Mouse (Mus musculus) hindbrain, embryonic 12.5 days (tissue): ENCODE measurements around the gene Nup93. TPM values are rescaled to one million over a fixed set of nuclear protein-coding genes. Genes with fewer than 3 reads are reported as not detected.

ENCODE experiments used
- ATAC-seq: fragments of 200-750 bp; cut with Nextera tagmentation; 2 replicates; pipeline ENCODE4 v1.8.0; 2017; ENCODE audit warnings: moderate TSS enrichment; ENCODE audit not compliant: low FRiP score
- H3K27ac ChIP-seq: fragments of 300-500 bp; sonication (generic); 2 replicates; pipeline ENCODE4 v1.5.1; 2016; ENCODE audit warnings: mild to moderate bottlenecking
- H3K27me3 ChIP-seq: fragments of 300-500 bp; sonication (generic); 2 replicates; pipeline ENCODE4 v1.6.1; 2016; ENCODE audit warnings: mild to moderate bottlenecking
- H3K36me3 ChIP-seq: fragments of 300-500 bp; sonication (generic); 2 replicates; pipeline ENCODE4 v1.6.1; 2016; ENCODE audit warnings: mild to moderate bottlenecking
- H3K4me1 ChIP-seq: fragments of 300-500 bp; sonication (generic); 2 replicates; pipeline ENCODE4 v1.6.1; 2016
- H3K4me2 ChIP-seq: fragments of 300-500 bp; sonication (generic); replicated peaks from 2 replicates; pipeline ENCODE4 v1.6.1; 2016; ENCODE audit warnings: mild to moderate bottlenecking
- H3K4me3 ChIP-seq: fragments of 300-500 bp; sonication (generic); 2 replicates; pipeline ENCODE4 v1.5.1; 2016; ENCODE audit warnings: mild to moderate bottlenecking
- H3K9ac ChIP-seq: fragments of 300-500 bp; sonication (generic); 2 replicates; pipeline ENCODE4 v1.6.1; 2016; ENCODE audit warnings: mild to moderate bottlenecking, moderate library complexity
- H3K9me3 ChIP-seq: fragments of 300-500 bp; sonication (generic); replicated peaks from 2 replicates; pipeline ENCODE4 v1.6.1; 2016; ENCODE audit warnings: mild to moderate bottlenecking
- WGBS: fragments of 180-500 bp; shearing (Covaris S2); methylation state at CpG from one replicate; pipeline ENCODE4 v1.1.7; 2016; 5-methylcytosine and 5-hydroxymethylcytosine counted together
- polyA plus RNA-seq: library from polyadenylated mRNA; unstranded; fragments of >200 nt; fragmentation: Nextera tagmentation; extraction: Ambion mirVana; gene quantifications from 2 replicates; pipeline ENCODE4 v1.2.1, GENCODE M21; 2016

Nup93 gene
- polyA plus RNA-seq, 1 experiment from 2014 or later = 80.4 TPM

DNA sequence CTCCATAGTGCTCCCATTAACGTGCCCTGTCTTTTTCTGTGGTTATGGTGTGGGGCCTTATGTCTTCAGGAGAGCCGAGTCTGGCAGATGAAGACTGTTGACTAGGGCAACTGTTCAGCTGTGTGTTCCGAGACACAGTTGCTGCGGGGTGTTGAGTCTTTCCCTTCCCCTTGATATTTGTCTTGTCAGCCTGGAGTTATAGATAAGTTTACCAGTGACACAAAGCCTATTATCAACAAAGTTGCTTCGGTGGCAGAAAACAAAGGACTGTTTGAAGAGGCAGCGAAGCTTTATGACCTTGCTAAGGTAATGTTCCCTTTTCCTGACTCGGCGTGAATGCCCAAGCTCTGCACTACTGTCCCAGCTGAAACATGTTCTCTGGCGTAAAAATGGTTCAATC is 93.3 kb downstream of the Nup93 start:
- peaks cover 86% of the 10 kb centered on the region for H3K36me3 ChIP-seq

DNA sequence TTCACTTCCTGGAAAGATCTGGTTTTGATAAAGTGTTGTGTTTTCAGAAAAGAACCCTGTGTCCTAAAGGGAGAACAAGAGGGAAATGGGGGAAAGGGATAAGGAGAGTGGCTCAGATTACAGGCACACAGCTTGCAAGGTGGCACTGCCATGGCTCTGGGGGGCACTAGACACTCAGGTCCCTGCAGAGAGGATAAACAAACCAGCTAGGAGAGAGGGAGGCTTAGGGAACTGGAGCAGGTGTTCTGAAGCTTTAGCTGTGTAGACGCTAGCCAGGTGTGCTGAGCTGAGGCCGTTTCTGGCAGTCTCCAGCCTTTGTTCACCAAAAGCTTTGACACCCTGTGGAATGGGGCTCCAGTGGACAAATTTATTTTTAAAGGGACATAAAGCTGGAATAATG is 99.7 kb downstream of the Nup93 start:
- Histone ChIP-seq H3K27ac (no peak overlapping the region), H3K9ac (no peak overlapping the region), H3K4me1 (no peaks in the 10 kb centered on the region), H3K4me2 (no peak overlapping the region), H3K4me3 (no peak overlapping the region), H3K9me3 (no peaks in the 10 kb centered on the region), H3K27me3 (no peaks in the 10 kb centered on the region), H3K36me3 (peaks cover 37% of the 10 kb centered on the region)
- 81% methylated on average over 2 of the region's 2 CpGs for WGBS
- no peak for ATAC-seq

More for the DNA sequence above, 93.3 kb downstream of the Nup93 start:
- Histone ChIP-seq H3K9me3 (no peaks in the 10 kb centered on the region), H3K4me2 (no peak overlapping the region), H3K9ac (no peak overlapping the region), H3K27me3 (no peaks in the 10 kb centered on the region), H3K4me3 (no peak overlapping the region), H3K4me1 (no peaks in the 10 kb centered on the region), H3K27ac (no peak overlapping the region)
- no peak for ATAC-seq
- WGBS = 93% methylated on average over 9 of the region's 9 CpGs

DNA sequence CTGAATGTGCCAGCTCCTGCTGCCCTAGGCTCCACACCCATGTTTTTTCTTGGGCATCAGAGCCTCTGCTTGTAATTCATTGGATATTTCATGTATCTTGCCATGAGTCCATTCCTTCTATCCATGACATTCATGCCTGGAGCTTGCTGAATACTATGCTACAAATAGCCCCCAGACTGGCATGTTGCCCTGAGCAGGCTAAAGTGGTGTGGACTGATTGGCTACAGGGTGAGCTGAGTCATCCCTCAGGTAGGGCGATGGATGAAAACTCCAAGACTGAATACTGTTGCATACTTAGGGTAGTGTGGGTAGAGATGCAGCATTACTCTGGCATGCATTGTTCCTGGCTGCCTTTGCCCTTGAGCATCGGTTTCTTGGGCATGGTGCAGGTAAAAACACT is 102.9 kb downstream of the Nup93 start:
- no peak overlapping the region for H3K4me3 ChIP-seq
- no peak overlapping the region for H3K9ac ChIP-seq
- H3K4me1 ChIP-seq = no peaks in the 10 kb centered on the region
- H3K36me3 ChIP-seq = peaks cover 17% of the 10 kb centered on the region
- ATAC-seq = no peak
- no peaks in the 10 kb centered on the region for H3K27me3 ChIP-seq
- H3K4me2 ChIP-seq = no peak overlapping the region
- WGBS = 94% methylated on average over 2 of the region's 2 CpGs
- H3K9me3 ChIP-seq = no peaks in the 10 kb centered on the region
- no peak overlapping the region for H3K27ac ChIP-seq

DNA sequence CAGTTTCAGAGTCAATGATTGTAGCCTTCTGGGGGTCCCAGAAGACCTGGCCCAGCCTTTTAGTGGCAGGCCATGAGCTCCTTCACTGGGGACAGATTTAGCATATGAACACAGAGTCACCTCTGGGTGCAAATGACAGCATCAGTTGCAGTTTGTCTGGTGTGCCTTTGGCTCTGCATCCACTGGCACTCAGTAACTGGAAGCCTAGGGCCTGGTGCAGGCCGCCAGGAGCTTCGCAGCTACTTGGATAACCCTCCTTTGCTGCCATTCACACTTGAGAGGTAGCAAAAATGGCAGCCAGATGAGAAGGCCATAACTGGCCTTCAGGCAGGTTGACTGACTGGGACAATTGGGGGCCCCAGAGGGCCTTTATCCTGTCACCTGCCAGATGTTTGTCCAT is 103.3 kb downstream of the Nup93 start:
- no peak overlapping the region for H3K4me2 ChIP-seq
- no peak overlapping the region for H3K9ac ChIP-seq
- H3K27me3 ChIP-seq = no peaks in the 10 kb centered on the region
- 95% methylated on average over 2 of the region's 2 CpGs for WGBS
- no peak overlapping the region for H3K27ac ChIP-seq
- H3K36me3 ChIP-seq = peaks cover 17% of the 10 kb centered on the region
- ATAC-seq = no peak
- H3K9me3 ChIP-seq = no peaks in the 10 kb centered on the region
- H3K4me1 ChIP-seq = no peaks in the 10 kb centered on the region
- no peak overlapping the region for H3K4me3 ChIP-seq

DNA sequence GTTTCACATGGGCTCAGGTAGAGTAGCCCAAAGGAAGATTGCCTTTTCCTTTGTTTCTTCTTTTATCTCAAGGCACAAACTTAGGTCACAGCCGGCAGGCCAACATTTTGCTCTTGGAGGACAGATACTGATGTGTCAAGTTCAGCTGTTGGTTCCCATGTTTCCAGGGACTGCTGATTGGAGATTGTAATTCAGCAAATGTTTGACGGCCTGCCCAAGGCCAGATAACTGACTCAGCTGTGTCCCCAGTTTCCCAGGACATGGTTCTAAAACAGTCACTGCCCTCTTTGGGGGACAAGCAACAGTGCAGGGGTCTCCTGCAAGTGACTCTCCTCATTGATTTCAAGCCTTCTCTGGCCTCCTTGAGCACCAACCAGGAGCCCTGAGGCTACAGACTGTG is 105.7 kb downstream of the Nup93 start:
- Histone ChIP-seq H3K27ac (no peak overlapping the region), H3K4me3 (no peak overlapping the region), H3K27me3 (no peaks in the 10 kb centered on the region), H3K4me2 (no peak overlapping the region), H3K9ac (no peak overlapping the region), H3K4me1 (no peaks in the 10 kb centered on the region), H3K36me3 (peaks cover 16% of the 10 kb centered on the region), H3K9me3 (no peaks in the 10 kb centered on the region)
- WGBS = 88% methylated on average over 2 of the region's 2 CpGs
- no peak for ATAC-seq

DNA sequence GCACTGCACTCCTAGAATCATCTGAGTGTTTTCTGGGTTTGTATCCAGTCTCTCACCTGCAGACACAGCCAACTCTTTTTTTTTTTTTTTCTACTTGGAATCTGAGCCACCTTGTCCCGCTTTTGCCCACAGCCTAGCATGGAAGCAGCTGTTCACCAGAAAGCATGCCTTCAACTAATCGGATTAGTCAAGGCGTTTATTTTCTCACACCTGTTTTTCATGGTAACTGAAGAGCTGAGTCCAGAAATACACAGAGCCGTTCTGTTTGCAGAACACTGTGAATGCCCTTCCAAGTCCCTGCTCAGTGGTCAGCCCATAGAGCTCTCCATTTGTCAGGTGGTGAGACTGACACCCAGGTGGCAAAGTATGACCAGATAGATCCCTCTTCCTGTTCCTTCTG is 107.7 kb downstream of the Nup93 start:
- Histone ChIP-seq H3K27ac (no peak overlapping the region), H3K9ac (no peak overlapping the region), H3K4me3 (no peak overlapping the region), H3K4me1 (no peaks in the 10 kb centered on the region), H3K27me3 (no peaks in the 10 kb centered on the region), H3K4me2 (no peak overlapping the region), H3K36me3 (peaks cover 8% of the 10 kb centered on the region; the same call in 1 of the 2 replicates), H3K9me3 (no peaks in the 10 kb centered on the region)
- no peak for ATAC-seq
- WGBS = 78% methylated on average over 4 of the region's 4 CpGs

DNA sequence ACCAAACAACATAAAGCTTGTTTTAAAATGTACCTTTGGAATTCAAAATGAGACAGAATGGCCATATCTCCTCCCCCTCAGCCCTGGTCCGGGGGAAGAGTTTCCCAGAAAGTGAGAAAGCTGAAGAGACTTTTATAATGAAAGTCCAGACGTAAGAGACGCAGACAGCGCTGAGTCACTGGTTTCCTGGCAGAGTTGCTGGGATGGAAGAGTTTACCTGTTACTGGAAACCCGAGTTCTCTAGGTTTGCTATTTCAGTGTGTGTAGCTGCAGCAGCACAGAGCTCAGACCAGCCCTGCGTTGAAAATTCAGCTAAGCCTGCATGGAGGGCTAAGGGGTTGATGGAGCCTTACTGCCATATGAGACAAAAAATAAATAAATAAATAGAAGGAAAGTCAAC is 108.7 kb downstream of the Nup93 start:
- peaks cover 7% of the 10 kb centered on the region; the same call in 1 of the 2 replicates for H3K36me3 ChIP-seq
- no peaks in the 10 kb centered on the region for H3K4me1 ChIP-seq
- no peaks in the 10 kb centered on the region for H3K27me3 ChIP-seq
- H3K9me3 ChIP-seq = no peaks in the 10 kb centered on the region
- no peak overlapping the region for H3K9ac ChIP-seq
- no peak overlapping the region for H3K4me3 ChIP-seq
- H3K4me2 ChIP-seq = no peak overlapping the region
- no peak for ATAC-seq
- H3K27ac ChIP-seq = no peak overlapping the region
- 87% methylated on average over 6 of the region's 6 CpGs for WGBS

DNA sequence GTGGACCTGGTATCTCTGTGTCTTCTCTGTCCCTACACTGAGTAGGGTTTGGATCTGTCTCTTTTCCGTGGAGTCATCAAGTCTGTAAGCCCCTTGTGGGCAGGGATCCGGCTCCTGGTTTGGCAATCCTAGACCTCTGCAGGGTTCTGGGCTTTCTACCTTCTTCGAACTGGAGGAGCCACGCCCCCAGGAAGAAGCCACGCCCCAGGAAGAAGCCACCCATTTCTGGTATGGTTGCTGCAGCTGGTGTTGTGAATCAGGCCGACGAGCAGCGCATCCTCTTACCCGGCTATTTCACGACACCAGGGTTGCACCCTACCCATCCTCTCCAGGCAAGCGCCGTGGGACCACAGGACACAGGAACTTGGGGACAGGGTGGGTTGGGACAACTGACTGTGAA is 109.7 kb downstream of the Nup93 start:
- WGBS = 68% methylated on average over 12 of the region's 12 CpGs
- no peak overlapping the region for H3K4me3 ChIP-seq
- no peak overlapping the region for H3K9ac ChIP-seq
- no peak overlapping the region for H3K4me2 ChIP-seq
- H3K27ac ChIP-seq = no peak overlapping the region
- H3K4me1 ChIP-seq = no peaks in the 10 kb centered on the region
- peaks cover 7% of the 10 kb centered on the region; the same call in 1 of the 2 replicates for H3K36me3 ChIP-seq
- H3K27me3 ChIP-seq = no peaks in the 10 kb centered on the region
- H3K9me3 ChIP-seq = no peaks in the 10 kb centered on the region
- no peak for ATAC-seq

DNA sequence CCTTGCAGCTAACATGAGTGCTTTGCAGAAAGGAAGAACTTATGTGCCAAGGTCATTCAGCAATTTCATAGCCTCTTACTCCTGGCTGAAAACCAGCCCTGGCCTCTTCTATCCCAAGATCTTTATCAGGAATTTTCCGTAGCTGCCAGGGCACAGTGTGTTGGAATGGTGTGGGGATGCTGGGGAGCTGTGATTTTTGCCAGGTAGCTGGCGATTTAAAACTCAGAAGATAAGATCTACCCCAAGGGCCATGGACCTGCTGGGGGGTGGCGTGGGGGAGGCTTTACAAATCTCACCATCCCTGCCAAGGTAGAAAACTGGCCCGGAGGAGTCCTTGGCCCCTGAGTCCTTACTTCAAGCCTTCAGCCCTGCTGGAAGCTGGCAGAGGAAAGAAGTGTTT is 111.7 kb downstream of the Nup93 start:
- no peaks in the 10 kb centered on the region for H3K9me3 ChIP-seq
- ATAC-seq = no peak
- H3K4me3 ChIP-seq = no peak overlapping the region
- H3K36me3 ChIP-seq = no peaks in the 10 kb centered on the region; the same call in 1 of the 2 replicates
- H3K4me1 ChIP-seq = no peaks in the 10 kb centered on the region
- WGBS = 85% methylated on average over 4 of the region's 4 CpGs
- H3K27ac ChIP-seq = no peak overlapping the region
- H3K9ac ChIP-seq = no peak overlapping the region
- H3K4me2 ChIP-seq = no peak overlapping the region
- H3K27me3 ChIP-seq = no peaks in the 10 kb centered on the region

DNA sequence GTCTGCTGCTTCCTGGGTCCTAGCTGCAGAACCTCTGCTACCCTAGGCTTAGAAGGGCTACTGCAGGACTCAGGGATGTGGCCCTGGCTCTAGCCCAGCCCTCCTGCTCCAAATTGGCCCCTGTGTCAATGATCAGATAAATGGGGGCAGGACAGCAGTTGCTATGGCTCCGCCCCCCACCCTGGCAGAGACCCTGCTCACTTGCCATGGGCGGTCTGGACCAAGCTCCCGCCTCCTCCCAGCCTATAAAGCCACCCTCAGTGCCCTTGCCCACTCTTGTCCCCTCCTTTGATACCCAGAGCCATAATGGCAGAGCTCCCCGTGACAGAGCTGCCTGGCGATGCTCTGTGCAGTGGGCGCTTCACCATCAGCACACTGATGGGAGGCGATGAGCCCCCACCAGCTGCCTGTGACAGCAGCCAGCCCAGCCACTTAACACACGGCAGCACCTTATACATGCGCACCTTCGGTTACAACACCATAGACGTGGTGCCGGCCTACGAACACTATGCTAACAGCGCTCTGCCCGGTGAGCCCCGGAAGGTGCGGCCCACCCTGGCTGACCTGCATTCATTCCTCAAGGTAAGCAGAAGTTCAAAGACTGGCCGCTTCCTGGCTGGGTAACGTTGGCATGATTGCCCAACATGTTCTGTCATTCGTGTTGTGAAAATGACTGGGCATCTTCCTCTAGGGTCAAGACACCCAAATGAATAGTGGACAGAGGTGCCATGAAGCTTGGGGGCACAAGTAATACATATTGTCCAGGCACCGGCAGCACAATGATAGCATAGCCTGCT is 114.8 kb downstream of the Nup93 start, which contains the start of gene Slc12a3:
TSS of gene Slc12a3 (plus strand) at position 270 of the 797 bp plus-strand sequence.
- Histone ChIP-seq H3K9me3 (no peaks in the 10 kb centered on the region), H3K4me1 (no peaks in the 10 kb centered on the region), H3K27ac (no peak within 1 kb of the TSS), H3K27me3 (no peaks in the 10 kb centered on the region), H3K4me2 (no peak within 1 kb of the TSS), H3K4me3 (no peak within 1 kb of the TSS), H3K9ac (no peak within 1 kb of the TSS), H3K36me3 (no peaks in the 10 kb centered on the region)
- ATAC-seq = no peak
- WGBS = 87% methylated on average over 21 of the region's 21 CpGs

DNA sequence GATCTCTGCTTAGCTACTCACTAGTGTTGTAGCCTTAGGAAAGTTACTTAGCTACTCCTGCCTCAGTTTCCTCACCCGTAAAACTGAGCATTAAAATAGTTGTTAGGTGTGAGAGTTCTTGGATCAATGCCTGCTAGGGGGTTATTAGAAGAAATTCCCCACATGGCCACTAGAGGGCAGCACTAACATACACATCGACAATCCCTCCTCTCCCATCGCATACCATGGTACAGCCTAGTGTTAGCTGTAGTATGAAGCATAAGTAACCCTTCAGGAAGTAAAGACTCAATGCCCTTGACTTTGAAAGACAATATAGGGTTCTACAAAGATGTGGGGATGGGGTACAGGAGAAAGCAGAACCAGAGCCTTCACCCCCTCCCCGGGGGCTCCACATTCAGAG is 116.4 kb downstream of the Nup93 start:
- ATAC-seq = peak; percentile 57; the same call in 1 of the 2 replicates
- Histone ChIP-seq H3K27ac (no peak overlapping the region), H3K4me1 (no peaks in the 10 kb centered on the region), H3K9me3 (no peaks in the 10 kb centered on the region), H3K27me3 (no peaks in the 10 kb centered on the region), H3K36me3 (no peaks in the 10 kb centered on the region), H3K4me3 (no peak overlapping the region), H3K9ac (no peak overlapping the region), H3K4me2 (no peak overlapping the region)
- 31% methylated on average over 4 of the region's 4 CpGs for WGBS

DNA sequence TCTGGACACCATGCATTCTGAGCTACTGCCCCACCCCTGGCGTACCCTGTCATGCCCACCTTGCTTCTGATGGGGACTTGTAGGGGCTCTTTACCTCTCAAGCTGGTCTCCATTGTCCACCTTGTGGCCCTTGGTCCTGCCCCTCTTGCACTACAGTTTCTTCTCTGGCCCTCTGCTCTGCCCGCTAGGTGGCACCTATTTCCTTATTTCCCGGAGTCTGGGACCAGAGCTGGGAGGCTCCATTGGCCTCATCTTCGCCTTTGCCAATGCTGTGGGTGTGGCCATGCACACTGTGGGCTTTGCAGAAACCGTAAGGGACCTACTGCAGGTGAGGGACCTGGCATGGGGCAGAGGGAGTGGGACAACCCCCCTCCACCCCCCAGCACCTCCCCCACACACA is 119.0 kb downstream of the Nup93 start:
- Histone ChIP-seq H3K9ac (no peak overlapping the region), H3K4me1 (no peaks in the 10 kb centered on the region), H3K36me3 (no peaks in the 10 kb centered on the region), H3K9me3 (no peaks in the 10 kb centered on the region), H3K4me2 (no peak overlapping the region), H3K27ac (no peak overlapping the region), H3K27me3 (no peaks in the 10 kb centered on the region), H3K4me3 (no peak overlapping the region)
- WGBS = 54% methylated on average over 5 of the region's 5 CpGs
- ATAC-seq = no peak

DNA sequence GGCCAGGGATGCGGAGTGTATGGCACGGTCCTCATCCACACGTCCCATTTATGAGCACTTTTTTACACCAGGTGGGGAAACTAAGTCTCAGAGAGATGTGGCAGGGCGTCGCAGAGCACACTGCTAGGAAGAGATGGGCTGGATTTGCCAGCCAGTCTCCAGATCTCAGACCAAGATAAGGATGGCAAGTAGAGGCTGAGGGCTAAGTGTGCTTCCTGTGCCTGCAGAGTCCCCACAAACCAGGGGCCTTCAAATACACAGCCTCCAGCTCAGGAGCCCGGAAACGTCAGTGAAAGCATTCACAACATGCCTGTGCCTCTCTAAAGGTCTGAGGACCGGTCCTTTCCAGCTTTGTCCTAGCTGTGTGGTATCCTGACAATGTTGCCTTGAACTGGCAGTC is 123.2 kb downstream of the Nup93 start:
- H3K27me3 ChIP-seq = no peaks in the 10 kb centered on the region
- H3K27ac ChIP-seq = no peak overlapping the region
- H3K9me3 ChIP-seq = no peaks in the 10 kb centered on the region
- H3K4me3 ChIP-seq = no peak overlapping the region
- H3K9ac ChIP-seq = no peak overlapping the region
- no peaks in the 10 kb centered on the region for H3K4me1 ChIP-seq
- no peak overlapping the region for H3K4me2 ChIP-seq
- no peaks in the 10 kb centered on the region for H3K36me3 ChIP-seq
- ATAC-seq = no peak
- WGBS = 85% methylated on average over 8 of the region's 8 CpGs
